Mouse (Mus musculus): ENCODE measurements around the gene Sbf1. TPM values are rescaled to one million over a fixed set of nuclear protein-coding genes. Genes with fewer than 3 reads are reported as not detected.

Sbf1 gene
- total and polyA plus RNA-seq, 2 experiments, result 22.3 to 99.0 TPM

DNA sequence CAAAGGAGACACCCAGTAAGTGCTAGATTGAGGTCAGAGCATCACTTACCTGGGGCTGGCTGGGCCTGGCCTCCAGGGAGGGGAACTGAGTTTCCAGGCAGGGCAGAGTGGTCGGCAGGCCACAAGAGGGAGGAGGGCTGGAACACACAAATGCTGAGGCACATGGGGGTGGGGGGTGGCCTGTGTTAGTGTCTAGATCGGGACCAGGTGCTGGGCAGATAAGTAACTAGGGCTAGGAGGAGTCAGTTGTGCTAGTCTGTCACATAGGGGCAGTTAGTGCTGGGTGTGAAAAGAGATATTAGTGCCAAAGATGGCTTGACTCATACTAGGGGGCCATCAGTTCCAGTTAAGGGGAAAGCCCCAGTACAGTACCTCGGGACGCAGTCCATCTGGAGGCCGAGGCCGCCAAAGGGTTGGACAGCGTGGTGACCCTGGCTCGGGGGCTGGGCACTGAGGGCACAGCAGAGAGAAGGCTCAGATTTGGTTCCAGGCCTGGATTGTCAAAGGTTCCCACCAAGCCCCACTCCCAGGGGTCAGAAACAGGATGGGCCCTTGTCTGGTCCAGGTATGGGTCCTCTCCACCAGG is 19.4 kb downstream of the Sbf1 start:
- WGBS, result 91% methylated on average over 8 of the region's 8 CpGs
- TF ChIP-seq CTCF (IDR thresholded peaks at IDR 0.05; ENCODE audit: low read depth, low read length), result no peak
- TF ChIP-seq POLR2A (IDR thresholded peaks at IDR 0.05; ENCODE audit: extremely low read depth, insufficient read depth, low read length), result no peak
- no peak overlapping the region for H3K9ac ChIP-seq (ENCODE audit: low read depth, low read length)
- peaks cover 13% of the 10 kb centered on the region; the same call in 1 of the 2 replicates for H3K36me3 ChIP-seq (ENCODE audit: control insufficient read depth, insufficient read depth, low read length)
- no peak overlapping the region for H3K4me3 ChIP-seq (ENCODE audit: insufficient read depth, low read depth, low read length)
- H3K79me2 ChIP-seq (ENCODE audit: control insufficient read depth, insufficient read depth, low read length), result no peaks in the 10 kb centered on the region
- H3K4me1 ChIP-seq (ENCODE audit: control insufficient read depth, insufficient read depth, low read length), result no peaks in the 10 kb centered on the region
- no peak overlapping the region for H3K27ac ChIP-seq (replicated peaks; ENCODE audit: insufficient read depth, low read depth, low read length)
- no peaks in the 10 kb centered on the region for H3K27me3 ChIP-seq (ENCODE audit: control insufficient read depth, insufficient read depth, low read length)
- DNase-seq (ENCODE audit: extremely low read depth, low read depth, low spot score), result no peak

DNA sequence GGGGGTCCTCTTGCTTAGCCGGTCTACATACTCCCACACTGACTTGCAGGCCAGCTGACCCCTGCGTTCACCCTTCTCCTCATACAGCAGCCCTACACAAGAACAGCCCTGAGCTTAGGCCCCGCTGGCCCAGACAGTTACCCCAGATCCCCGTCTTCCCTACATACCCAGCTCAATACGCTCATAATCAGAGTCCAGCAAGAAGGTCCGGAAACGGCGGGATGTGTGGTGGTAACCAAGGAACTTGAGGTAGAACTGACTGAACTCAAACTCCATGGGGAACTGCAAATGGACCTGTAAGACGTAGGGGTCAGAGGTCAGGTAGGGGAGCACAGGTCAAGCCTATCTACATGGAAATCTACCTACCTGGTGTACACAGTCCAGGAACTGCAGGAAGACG is 21.3 kb downstream of the Sbf1 start:
- H3K36me3 ChIP-seq (ENCODE audit: control insufficient read depth, insufficient read depth, low read length), result peaks cover 25% of the 10 kb centered on the region; the same call in 1 of the 2 replicates
- DNase-seq (ENCODE audit: extremely low read depth, low read depth, low spot score), result no peak
- H3K4me1 ChIP-seq (ENCODE audit: control insufficient read depth, insufficient read depth, low read length), result no peaks in the 10 kb centered on the region
- no peaks in the 10 kb centered on the region for H3K27me3 ChIP-seq (ENCODE audit: control insufficient read depth, insufficient read depth, low read length)
- no peak for TF ChIP-seq CTCF (IDR thresholded peaks at IDR 0.05; ENCODE audit: low read depth, low read length)
- TF ChIP-seq POLR2A (IDR thresholded peaks at IDR 0.05; ENCODE audit: extremely low read depth, insufficient read depth, low read length), result no peak
- no peaks in the 10 kb centered on the region for H3K79me2 ChIP-seq (ENCODE audit: control insufficient read depth, insufficient read depth, low read length)
- H3K27ac ChIP-seq (replicated peaks; ENCODE audit: insufficient read depth, low read depth, low read length), result no peak overlapping the region
- no peak overlapping the region for H3K9ac ChIP-seq (ENCODE audit: low read depth, low read length)
- H3K4me3 ChIP-seq (ENCODE audit: insufficient read depth, low read depth, low read length), result no peak overlapping the region
- WGBS, result 86% methylated on average over 10 of the region's 10 CpGs

GRCm38 (mm10) chr15:89292795-89293194 is 22.3 kb downstream of the Sbf1 start:
- Histone ChIP-seq H3K9ac (ENCODE audit: low read depth, low read length) (no peak overlapping the region), H3K27ac (replicated peaks; ENCODE audit: insufficient read depth, low read depth, low read length) (no peak overlapping the region), H3K4me3 (ENCODE audit: insufficient read depth, low read depth, low read length) (no peak overlapping the region), H3K4me1 (ENCODE audit: control insufficient read depth, insufficient read depth, low read length) (no peaks in the 10 kb centered on the region), H3K36me3 (ENCODE audit: control insufficient read depth, insufficient read depth, low read length) (peaks cover 28% of the 10 kb centered on the region; the same call in 1 of the 2 replicates), H3K27me3 (ENCODE audit: control insufficient read depth, insufficient read depth, low read length) (no peaks in the 10 kb centered on the region), H3K79me2 (ENCODE audit: control insufficient read depth, insufficient read depth, low read length) (no peaks in the 10 kb centered on the region)
- WGBS, result 41% methylated on average over 2 of the region's 2 CpGs
- TF ChIP-seq CTCF (IDR thresholded peaks at IDR 0.05; ENCODE audit: low read depth, low read length) (no peak), POLR2A (IDR thresholded peaks at IDR 0.05; ENCODE audit: extremely low read depth, insufficient read depth, low read length) (no peak)
- DNase-seq (ENCODE audit: extremely low read depth, low read depth, low spot score), result no peak

DNA sequence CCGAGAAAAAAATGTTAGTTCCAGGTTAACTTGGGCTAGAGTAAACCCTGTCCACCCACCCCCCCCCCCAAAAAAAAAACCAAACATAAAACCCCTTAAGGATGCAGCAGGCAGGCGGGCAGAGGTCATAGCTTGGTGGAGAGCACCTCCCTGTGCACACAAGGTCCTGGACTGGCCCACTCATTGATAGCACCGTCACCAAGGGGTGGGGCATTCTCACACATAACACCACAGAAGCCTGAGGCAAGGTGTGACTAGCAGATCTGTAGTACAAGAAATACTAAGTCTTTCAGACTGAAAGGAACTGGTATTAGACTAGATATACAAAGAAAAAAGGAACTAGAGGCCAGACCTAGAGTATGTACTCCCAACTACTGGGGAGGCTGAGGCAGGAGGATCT is 23.6 kb downstream of the Sbf1 start:
- WGBS, result 77% methylated on average over 3 of the region's 3 CpGs
- TF ChIP-seq POLR2A (IDR thresholded peaks at IDR 0.05; ENCODE audit: extremely low read depth, insufficient read depth, low read length) (no peak), CTCF (IDR thresholded peaks at IDR 0.05; ENCODE audit: low read depth, low read length) (no peak)
- no peak for DNase-seq (ENCODE audit: extremely low read depth, low read depth, low spot score)
- no peaks in the 10 kb centered on the region for H3K4me1 ChIP-seq (ENCODE audit: control insufficient read depth, insufficient read depth, low read length)
- no peak overlapping the region for H3K4me3 ChIP-seq (ENCODE audit: insufficient read depth, low read depth, low read length)
- H3K79me2 ChIP-seq (ENCODE audit: control insufficient read depth, insufficient read depth, low read length), result no peaks in the 10 kb centered on the region
- H3K9ac ChIP-seq (ENCODE audit: low read depth, low read length), result no peak overlapping the region
- no peak overlapping the region for H3K27ac ChIP-seq (replicated peaks; ENCODE audit: insufficient read depth, low read depth, low read length)
- H3K27me3 ChIP-seq (ENCODE audit: control insufficient read depth, insufficient read depth, low read length), result no peaks in the 10 kb centered on the region
- H3K36me3 ChIP-seq (ENCODE audit: control insufficient read depth, insufficient read depth, low read length), result peaks cover 28% of the 10 kb centered on the region; the same call in 1 of the 2 replicates

DNA sequence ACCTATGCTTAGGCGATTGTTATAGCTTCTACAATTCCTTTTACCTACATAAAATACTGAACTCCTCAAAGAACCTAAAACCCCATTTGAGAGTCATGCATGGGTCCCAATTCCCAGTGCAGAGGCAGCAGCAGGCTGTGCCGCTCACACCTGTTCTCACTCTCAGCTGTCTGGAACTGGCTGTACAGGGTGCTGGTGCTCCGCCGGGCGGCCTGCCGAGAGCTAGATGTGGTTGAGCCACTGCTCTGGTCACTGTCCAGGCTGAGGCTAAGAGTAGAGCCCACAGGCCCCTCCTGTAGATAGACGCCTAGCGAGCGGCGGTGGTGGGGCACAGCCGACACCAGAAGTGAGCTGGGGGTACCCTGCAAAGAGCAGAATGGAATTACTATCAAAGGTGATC is 25.7 kb downstream of the Sbf1 start:
- H3K27ac ChIP-seq (replicated peaks; ENCODE audit: insufficient read depth, low read depth, low read length), result no peak overlapping the region
- no peak for TF ChIP-seq CTCF (IDR thresholded peaks at IDR 0.05; ENCODE audit: low read depth, low read length)
- TF ChIP-seq POLR2A (IDR thresholded peaks at IDR 0.05; ENCODE audit: extremely low read depth, insufficient read depth, low read length), result no peak
- no peak overlapping the region for H3K9ac ChIP-seq (ENCODE audit: low read depth, low read length)
- H3K4me3 ChIP-seq (ENCODE audit: insufficient read depth, low read depth, low read length), result no peak overlapping the region
- H3K27me3 ChIP-seq (ENCODE audit: control insufficient read depth, insufficient read depth, low read length), result no peaks in the 10 kb centered on the region
- no peaks in the 10 kb centered on the region for H3K4me1 ChIP-seq (ENCODE audit: control insufficient read depth, insufficient read depth, low read length)
- 97% methylated on average over 11 of the region's 11 CpGs for WGBS
- no peak for DNase-seq (ENCODE audit: extremely low read depth, low read depth, low spot score)
- peaks cover 29% of the 10 kb centered on the region for H3K36me3 ChIP-seq (ENCODE audit: control insufficient read depth, insufficient read depth, low read length)
- no peaks in the 10 kb centered on the region for H3K79me2 ChIP-seq (ENCODE audit: control insufficient read depth, insufficient read depth, low read length)

- Histone ChIP-seq H3K4me3 (ENCODE audit: insufficient read depth, low read depth, low read length) (no peak overlapping the region), H3K9ac (ENCODE audit: low read depth, low read length) (no peak overlapping the region), H3K27me3 (ENCODE audit: control insufficient read depth, insufficient read depth, low read length) (no peaks in the 10 kb centered on the region), H3K79me2 (ENCODE audit: control insufficient read depth, insufficient read depth, low read length) (no peaks in the 10 kb centered on the region), H3K27ac (replicated peaks; ENCODE audit: insufficient read depth, low read depth, low read length) (no peak overlapping the region), H3K36me3 (ENCODE audit: control insufficient read depth, insufficient read depth, low read length) (peaks cover 23% of the 10 kb centered on the region), H3K4me1 (ENCODE audit: control insufficient read depth, insufficient read depth, low read length) (no peaks in the 10 kb centered on the region)
- WGBS, result 86% methylated on average over 23 of the region's 23 CpGs
- no peak for TF ChIP-seq CTCF (IDR thresholded peaks at IDR 0.05; ENCODE audit: low read depth, low read length)
- no peak for TF ChIP-seq POLR2A (IDR thresholded peaks at IDR 0.05; ENCODE audit: extremely low read depth, insufficient read depth, low read length)
- DNase-seq (ENCODE audit: extremely low read depth, low read depth, low spot score), result no peak
Measured at GRCm38 (mm10) chr15:89288227-89288767, 26.8 kb downstream of the Sbf1 start.
